ENCODE assay signal across 5 mouse cellular contexts in genomic region chr4:146073264-146073663, GRCm38 (mm10). TPM values are rescaled to one million over a fixed set of nuclear protein-coding genes. Genes with fewer than 3 reads are reported as not detected.
"Had no signal": no experiment of that assay in that cellular context is flagged by ENCODE, and none has a peak within 500 bp of the region (broad histone marks: within the 10 kb centered on the region; RNA-seq: fewer than 3 reads in every experiment).

No protein-coding gene starts in this region.

RNA-seq across cellular contexts. Expression of gene Zfp987, which starts 23.8 kb away (rescaled TPM):
- polyA plus RNA-seq: neural tube, embryonic 13.5 days; neural tube, embryonic 15.5 days; small intestine, adult 2 months; spleen, adult 2 months; thymus, adult 2 months had no signal
